Mouse (Mus musculus): ENCODE data around the gene Polg2. TPM values are rescaled to one million over a fixed set of nuclear protein-coding genes. Genes with fewer than 3 reads are reported as not detected.
A peak's percentile ranks its signal among the peaks of the same experiment; 100 is the strongest.

Polg2 gene
- polyA plus RNA-seq, 1 experiment from 2014 or later, result 9.9 TPM

- H3K4me2 ChIP-seq, result peak overlapping the region; percentile 81; the same call in 1 of the 2 replicates
- H3K27ac ChIP-seq (ENCODE audit: low read depth), result no peak overlapping the region
- H3K4me1 ChIP-seq (ENCODE audit: insufficient read depth), result no peaks in the 10 kb centered on the region
- H3K27me3 ChIP-seq (ENCODE audit: insufficient read depth, low read length), result no peaks in the 10 kb centered on the region
- no peak overlapping the region for H3K9ac ChIP-seq
- no peaks in the 10 kb centered on the region for H3K9me3 ChIP-seq (ENCODE audit: low read depth, low read length)
- 96% methylated on average over 3 of the region's 3 CpGs for WGBS
- no peak for TF ChIP-seq CTCF (IDR thresholded peaks at IDR 0.05; ENCODE audit: low read depth)
- no peak overlapping the region for H3K4me3 ChIP-seq (ENCODE audit: low read depth, low read length)
- ATAC-seq (ENCODE audit: insufficient read depth), result no peak
- peaks cover 67% of the 10 kb centered on the region for H3K36me3 ChIP-seq (ENCODE audit: insufficient read depth)
- DNase-seq, result no peak
Measured at GRCm38 (mm10) chr11:106777395-106777794, 1.9 kb downstream of the Polg2 start.

DNA sequence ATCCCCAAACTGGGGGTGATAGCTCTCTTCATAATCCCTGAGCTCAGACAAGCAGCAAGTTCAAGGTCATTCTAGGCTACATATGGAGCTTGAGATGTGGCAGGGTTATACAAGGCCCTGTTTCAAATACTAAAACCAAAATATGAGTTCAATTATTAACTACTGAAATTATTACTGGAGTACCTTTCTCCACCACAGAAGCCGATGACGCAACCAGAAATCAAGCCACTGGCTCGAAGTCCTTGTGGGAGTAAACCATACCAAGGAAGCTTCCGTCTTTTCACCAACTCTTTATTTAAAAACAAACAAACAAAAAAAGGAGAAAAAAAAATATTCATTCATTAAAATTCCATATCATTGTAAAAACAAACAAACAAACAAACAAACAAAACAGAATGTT is 2.4 kb downstream of the Polg2 start:
- Histone ChIP-seq H3K4me2 (no peak overlapping the region), H3K9me3 (ENCODE audit: low read depth, low read length) (no peaks in the 10 kb centered on the region), H3K27me3 (ENCODE audit: insufficient read depth, low read length) (no peaks in the 10 kb centered on the region), H3K4me1 (ENCODE audit: insufficient read depth) (no peaks in the 10 kb centered on the region), H3K36me3 (ENCODE audit: insufficient read depth) (peaks cover 67% of the 10 kb centered on the region), H3K4me3 (ENCODE audit: low read depth, low read length) (no peak overlapping the region), H3K27ac (ENCODE audit: low read depth) (no peak overlapping the region), H3K9ac (no peak overlapping the region)
- DNase-seq (no peak), ATAC-seq (ENCODE audit: insufficient read depth) (no peak)
- WGBS, result 89% methylated on average over 4 of the region's 4 CpGs
- no peak for TF ChIP-seq CTCF (IDR thresholded peaks at IDR 0.05; ENCODE audit: low read depth)

DNA sequence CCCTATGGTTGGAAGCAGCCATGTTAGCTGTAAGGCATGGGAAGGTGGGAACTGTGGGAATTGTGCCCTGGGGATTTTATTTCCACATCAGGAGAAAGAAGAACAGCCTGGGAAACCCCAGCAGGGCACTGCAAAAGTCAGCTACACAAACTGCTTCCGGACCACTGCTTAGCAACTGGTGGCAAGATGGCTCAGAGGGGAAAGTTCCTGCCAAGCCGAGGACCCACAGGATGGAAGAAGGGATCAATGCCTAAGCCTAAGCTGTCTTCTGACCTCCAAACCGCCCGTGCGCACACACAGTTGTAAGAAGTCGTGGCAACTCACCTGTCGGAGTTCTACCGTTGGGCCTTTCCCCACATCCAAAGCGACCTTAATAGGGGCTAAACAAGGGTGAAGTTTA is 6.3 kb downstream of the Polg2 start:
- Histone ChIP-seq H3K4me2 (no peak overlapping the region), H3K9me3 (ENCODE audit: low read depth, low read length) (no peaks in the 10 kb centered on the region), H3K9ac (no peak overlapping the region), H3K27ac (ENCODE audit: low read depth) (no peak overlapping the region), H3K27me3 (ENCODE audit: insufficient read depth, low read length) (no peaks in the 10 kb centered on the region), H3K4me3 (ENCODE audit: low read depth, low read length) (no peak overlapping the region), H3K36me3 (ENCODE audit: insufficient read depth) (peaks cover 78% of the 10 kb centered on the region), H3K4me1 (ENCODE audit: insufficient read depth) (no peaks in the 10 kb centered on the region)
- WGBS, result 90% methylated on average over 9 of the region's 9 CpGs
- DNase-seq (no peak), ATAC-seq (ENCODE audit: insufficient read depth) (no peak)
- no peak for TF ChIP-seq CTCF (IDR thresholded peaks at IDR 0.05; ENCODE audit: low read depth)

- Histone ChIP-seq H3K4me3 (ENCODE audit: low read depth, low read length) (no peak overlapping the region), H3K27me3 (ENCODE audit: insufficient read depth, low read length) (no peaks in the 10 kb centered on the region), H3K36me3 (ENCODE audit: insufficient read depth) (peaks cover 87% of the 10 kb centered on the region), H3K4me2 (no peak overlapping the region), H3K9ac (no peak overlapping the region), H3K27ac (ENCODE audit: low read depth) (no peak overlapping the region), H3K4me1 (ENCODE audit: insufficient read depth) (no peaks in the 10 kb centered on the region), H3K9me3 (ENCODE audit: low read depth, low read length) (no peaks in the 10 kb centered on the region)
- TF ChIP-seq CTCF (IDR thresholded peaks at IDR 0.05; ENCODE audit: low read depth), result peak; percentile 63
- ATAC-seq (ENCODE audit: insufficient read depth) (no peak), DNase-seq (peak; percentile 57)
- WGBS, result 94% methylated on average over 9 of the region's 9 CpGs
Measured at GRCm38 (mm10) chr11:106770195-106770974, 9.0 kb downstream of the Polg2 start.

GRCm38 (mm10) chr11:106767516-106767915 is 11.8 kb downstream of the Polg2 start:
- no peaks in the 10 kb centered on the region for H3K9me3 ChIP-seq (ENCODE audit: low read depth, low read length)
- no peak overlapping the region for H3K4me3 ChIP-seq (ENCODE audit: low read depth, low read length)
- no peak for ATAC-seq (ENCODE audit: insufficient read depth)
- DNase-seq, result no peak
- no peak overlapping the region for H3K9ac ChIP-seq
- no peak overlapping the region for H3K27ac ChIP-seq (ENCODE audit: low read depth)
- H3K27me3 ChIP-seq (ENCODE audit: insufficient read depth, low read length), result no peaks in the 10 kb centered on the region
- 93% methylated on average over 4 of the region's 4 CpGs for WGBS
- peaks cover 63% of the 10 kb centered on the region for H3K36me3 ChIP-seq (ENCODE audit: insufficient read depth)
- H3K4me1 ChIP-seq (ENCODE audit: insufficient read depth), result no peaks in the 10 kb centered on the region
- H3K4me2 ChIP-seq, result no peak overlapping the region
- peak; percentile 25; the same call in 1 of the 2 replicates for TF ChIP-seq CTCF (IDR thresholded peaks at IDR 0.05; ENCODE audit: low read depth)

GRCm38 (mm10) chr11:106766611-106767162 is 12.7 kb downstream of the Polg2 start:
- Histone ChIP-seq H3K4me1 (ENCODE audit: insufficient read depth) (no peaks in the 10 kb centered on the region), H3K36me3 (ENCODE audit: insufficient read depth) (peaks cover 57% of the 10 kb centered on the region), H3K9ac (no peak overlapping the region), H3K4me2 (no peak overlapping the region), H3K27me3 (ENCODE audit: insufficient read depth, low read length) (no peaks in the 10 kb centered on the region), H3K4me3 (ENCODE audit: low read depth, low read length) (no peak overlapping the region), H3K9me3 (ENCODE audit: low read depth, low read length) (no peaks in the 10 kb centered on the region), H3K27ac (ENCODE audit: low read depth) (no peak overlapping the region)
- no peak for TF ChIP-seq CTCF (IDR thresholded peaks at IDR 0.05; ENCODE audit: low read depth)
- DNase-seq (no peak), ATAC-seq (ENCODE audit: insufficient read depth) (no peak)
- WGBS, result 96% methylated on average over 4 of the region's 4 CpGs

GRCm38 (mm10) chr11:106762800-106763185 is 16.5 kb downstream of the Polg2 start:
- Histone ChIP-seq H3K4me3 (ENCODE audit: low read depth, low read length) (no peak overlapping the region), H3K9ac (no peak overlapping the region), H3K27me3 (ENCODE audit: insufficient read depth, low read length) (no peaks in the 10 kb centered on the region), H3K4me2 (no peak overlapping the region), H3K27ac (ENCODE audit: low read depth) (peak overlapping the region; percentile 83), H3K4me1 (ENCODE audit: insufficient read depth) (no peaks in the 10 kb centered on the region), H3K9me3 (ENCODE audit: low read depth, low read length) (no peaks in the 10 kb centered on the region), H3K36me3 (ENCODE audit: insufficient read depth) (peaks cover 26% of the 10 kb centered on the region)
- no peak for TF ChIP-seq CTCF (IDR thresholded peaks at IDR 0.05; ENCODE audit: low read depth)
- DNase-seq (no peak), ATAC-seq (ENCODE audit: insufficient read depth) (peak; percentile 47; the same call in 1 of the 2 replicates)
- 62% methylated on average over 9 of the region's 9 CpGs for WGBS
